Mouse (Mus musculus) layer of hippocampus, adult 9-11 months (tissue): ENCODE results near the gene Sptbn1.
"Not testable (repeated sequence)": the region's sequence is repeated elsewhere in the genome, so short reads cannot be mapped to it uniquely, and the experiment has no call there.

Experiments
- DNase-seq: peaks from one replicate; pipeline ENCODE4 v3.0.0; 2022

The Sptbn1 gene

DNA sequence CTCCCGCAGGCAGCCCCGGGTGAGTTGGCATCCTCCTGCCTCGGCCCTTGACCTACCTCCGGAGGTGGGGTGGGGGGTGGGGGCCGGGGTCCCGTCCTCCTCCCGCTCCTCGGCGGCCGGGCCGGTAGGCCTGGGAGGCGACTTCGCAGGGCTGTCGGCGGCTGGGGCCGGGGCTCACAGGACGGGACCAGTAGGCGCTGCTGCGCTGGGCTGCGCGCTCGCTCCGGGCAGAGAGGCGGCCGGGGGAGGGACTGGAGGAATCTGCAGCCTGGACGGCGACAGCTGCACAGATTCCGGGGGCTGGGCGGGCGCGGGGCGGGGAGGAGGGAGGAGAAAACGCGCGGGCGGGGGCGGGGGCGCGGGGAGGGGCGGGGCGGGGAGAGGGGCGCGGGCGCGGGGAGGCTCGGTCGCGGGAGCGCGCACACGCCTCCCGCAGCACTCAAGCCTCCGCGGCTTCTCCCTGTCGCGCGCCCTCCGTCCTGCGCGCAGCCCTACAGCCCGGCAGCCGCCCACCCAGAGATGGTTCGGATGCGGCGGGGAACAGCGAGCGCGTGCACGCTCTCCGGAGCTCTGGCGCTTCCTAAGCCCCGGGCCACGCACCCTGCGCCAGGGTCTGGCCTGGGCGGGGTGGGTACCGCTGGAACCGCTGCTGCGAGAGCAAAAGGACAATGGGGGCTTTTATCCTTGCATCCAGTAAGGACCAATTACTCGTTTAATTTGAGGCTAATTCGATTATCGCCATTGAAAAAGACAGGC is at the start of gene Sptbn1:
Gene Sptbn1 (minus strand): TSS at position 284 of the 756 bp plus-strand sequence.
- peak; percentile 89 for DNase-seq

DNA sequence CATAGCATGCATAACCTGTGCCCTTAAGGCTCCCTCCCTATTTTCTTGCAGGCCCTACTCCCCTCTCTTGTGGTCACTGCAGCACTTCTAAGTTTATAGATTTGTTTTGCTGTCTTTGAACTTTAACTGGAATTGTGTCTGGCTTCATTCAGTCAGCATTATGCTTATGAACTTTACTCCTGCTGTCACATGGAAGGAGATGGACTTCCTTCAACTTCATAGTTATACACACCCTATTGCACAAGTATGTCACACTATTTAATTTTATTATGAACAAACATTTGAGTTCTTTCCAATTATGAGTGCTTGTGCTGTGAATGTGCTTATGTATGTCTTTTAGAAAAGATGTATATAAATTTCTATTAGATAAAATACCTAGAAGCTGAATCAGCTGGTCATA is 26.3 kb upstream of the Sptbn1 start:
- DNase-seq: no peak

DNA sequence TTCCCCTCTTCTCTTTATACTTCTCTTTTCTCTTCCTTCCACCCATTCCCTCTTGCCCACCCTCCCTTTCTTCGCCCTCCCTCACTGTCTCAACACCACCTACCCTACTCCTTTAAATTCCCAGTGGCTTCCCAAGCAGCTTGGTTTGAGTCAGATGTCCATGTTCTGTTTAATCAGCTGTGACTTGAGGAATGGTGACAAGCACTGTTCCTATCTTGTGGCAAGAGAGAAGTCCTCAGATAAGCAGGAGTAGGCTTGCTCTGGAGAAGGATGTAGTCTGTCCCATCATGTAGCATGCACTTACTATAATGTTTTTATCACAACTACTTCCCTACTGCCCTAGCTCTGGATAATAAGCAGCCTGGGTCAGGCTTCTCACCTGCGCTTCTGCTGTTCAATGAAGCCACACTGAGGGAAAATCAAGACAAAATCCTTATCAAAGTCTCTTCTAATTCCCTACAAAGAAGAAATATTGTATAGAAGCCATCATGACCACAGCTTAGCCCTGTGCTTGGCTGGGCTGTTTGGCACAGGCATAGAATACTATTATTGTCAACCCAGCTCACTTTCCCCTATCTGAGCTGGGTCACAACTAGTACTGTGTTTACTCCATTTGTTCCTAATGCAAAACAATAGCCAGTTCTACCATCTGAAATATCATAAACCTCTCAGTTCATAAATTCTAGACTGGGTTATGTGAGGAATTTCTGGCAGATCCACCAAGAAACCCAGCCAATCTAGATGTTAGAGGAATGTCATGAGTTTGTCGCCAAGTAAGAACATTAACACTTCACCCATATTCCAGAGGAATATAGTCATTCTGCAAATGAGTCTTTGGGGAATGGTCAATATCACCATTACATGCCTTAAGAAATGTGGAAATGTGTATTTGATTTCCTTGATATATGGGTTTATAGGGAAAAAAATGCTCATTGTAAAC is 24.5 kb upstream of the Sptbn1 start:
- no peak for DNase-seq

DNA sequence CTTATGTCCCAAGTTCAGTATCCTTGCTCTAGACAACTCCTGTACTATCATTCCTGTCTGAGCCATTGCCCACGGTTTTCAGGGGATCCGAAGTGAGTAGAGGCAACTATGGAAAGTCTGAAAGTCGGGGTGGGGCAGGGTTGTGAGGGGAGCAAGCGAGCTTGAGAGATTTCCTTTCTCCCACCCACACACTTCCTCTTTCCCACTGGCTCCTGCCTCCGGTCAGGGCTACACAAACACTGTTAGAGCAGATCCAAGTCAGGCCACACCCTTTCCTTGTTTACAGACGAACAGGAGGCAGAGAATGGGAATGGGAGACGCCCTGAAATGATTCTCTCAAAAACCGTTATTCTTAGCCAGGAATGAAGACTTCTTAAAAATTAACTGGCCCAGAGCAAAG is 23.2 kb upstream of the Sptbn1 start:
- DNase-seq: no peak

DNA sequence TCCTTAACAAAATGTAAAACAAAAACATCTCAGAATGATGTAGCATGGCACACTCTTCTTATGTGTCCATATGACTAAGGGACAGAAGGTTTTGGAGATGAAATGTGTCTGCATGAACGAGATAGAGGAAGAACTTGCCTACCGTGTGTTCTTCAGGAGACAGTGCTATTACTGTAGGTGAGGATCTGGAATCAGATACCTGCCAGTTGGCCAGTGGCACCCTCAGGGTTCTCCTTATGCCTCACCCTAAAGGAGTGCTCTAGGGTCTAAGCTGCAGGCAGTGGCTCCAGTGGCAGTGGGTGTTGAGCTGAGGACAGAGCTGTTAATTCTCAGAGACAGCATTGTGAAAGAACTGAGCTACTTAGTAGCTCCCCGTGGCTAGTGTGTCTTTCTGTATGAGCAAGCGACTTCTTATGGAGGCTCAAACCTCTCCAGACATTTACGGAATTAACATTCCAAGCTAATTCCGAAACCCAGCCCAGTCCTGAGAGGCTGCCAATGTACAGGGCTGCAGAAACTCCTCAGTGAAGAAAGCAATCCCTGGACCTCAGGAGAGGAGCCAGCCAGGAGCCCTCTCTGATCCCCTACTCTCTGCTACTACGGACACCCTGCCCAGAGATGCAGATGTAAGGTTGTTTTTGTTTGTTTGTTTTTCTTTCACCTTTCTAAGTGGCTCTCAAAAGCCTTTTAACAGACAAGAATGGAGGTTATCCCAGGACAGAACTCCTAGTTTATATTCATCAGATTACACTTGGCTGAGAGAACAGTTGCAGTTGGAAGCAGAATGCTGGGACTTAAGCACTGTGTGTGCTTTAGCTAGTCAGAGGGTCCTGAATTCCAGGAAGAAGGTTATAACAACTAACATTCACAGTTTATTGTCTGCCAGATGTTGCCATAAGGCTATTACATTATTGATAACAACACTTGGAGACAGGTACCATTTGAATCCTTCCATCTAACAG is 21.8 kb upstream of the Sptbn1 start:
- DNase-seq: no peak

DNA sequence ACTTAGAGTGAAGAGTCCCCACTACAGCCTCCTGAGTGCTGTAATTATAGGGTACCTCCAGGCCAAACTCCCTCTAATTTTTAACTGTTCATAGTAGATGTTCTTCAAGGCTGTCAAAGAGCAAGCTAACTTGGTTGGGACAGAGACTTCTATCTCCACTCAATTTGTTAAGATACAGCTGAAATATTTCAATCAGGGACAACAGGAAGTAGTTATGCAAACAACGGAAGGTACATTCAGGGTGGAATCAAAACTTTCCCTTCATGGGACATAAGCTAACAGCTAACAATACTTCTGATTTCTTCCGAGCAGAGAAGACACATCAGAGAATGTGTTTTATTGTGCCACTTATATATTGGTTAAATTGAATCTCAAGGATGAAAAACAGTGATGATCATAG is 20.1 kb upstream of the Sptbn1 start:
- DNase-seq: no peak

DNA sequence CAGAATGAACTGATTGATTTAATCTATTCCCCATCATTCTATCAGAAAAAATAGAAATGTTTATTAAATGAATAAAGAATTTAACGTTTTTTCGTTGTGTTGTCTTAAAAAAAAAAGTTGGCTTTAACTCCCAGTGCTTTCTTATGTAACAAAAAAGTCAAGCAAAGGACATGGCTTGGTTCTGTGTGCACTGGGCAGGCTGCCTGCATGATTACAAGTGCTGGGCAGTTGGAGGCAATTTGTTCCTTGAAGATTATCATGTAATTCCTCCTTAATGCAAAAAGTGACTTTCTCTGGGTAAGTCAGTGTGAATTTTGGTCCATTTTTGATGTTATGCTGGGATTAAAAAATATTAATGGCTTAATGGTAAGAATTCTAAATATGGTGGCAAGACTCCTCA is 15.7 kb upstream of the Sptbn1 start:
- DNase-seq: no peak

DNA sequence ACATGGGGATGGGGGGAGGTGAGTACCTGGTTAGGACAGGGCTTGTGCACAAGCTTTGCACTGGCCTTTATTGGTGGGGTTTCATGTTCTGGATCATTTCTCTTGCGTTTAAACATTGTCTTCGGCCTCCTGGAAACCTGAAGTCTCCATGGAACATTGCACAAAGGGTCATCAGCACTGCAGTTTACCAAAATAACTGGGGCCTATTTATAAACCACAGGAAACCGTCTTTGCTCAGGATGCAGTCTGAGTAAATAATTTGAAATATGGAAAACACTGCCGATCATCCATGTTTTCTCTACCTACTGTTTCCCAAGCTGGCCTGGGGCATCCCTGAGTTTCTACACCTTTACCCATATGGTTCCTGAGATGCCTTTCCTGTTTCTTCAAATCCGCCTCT is 13.1 kb upstream of the Sptbn1 start:
- no peak for DNase-seq

DNA sequence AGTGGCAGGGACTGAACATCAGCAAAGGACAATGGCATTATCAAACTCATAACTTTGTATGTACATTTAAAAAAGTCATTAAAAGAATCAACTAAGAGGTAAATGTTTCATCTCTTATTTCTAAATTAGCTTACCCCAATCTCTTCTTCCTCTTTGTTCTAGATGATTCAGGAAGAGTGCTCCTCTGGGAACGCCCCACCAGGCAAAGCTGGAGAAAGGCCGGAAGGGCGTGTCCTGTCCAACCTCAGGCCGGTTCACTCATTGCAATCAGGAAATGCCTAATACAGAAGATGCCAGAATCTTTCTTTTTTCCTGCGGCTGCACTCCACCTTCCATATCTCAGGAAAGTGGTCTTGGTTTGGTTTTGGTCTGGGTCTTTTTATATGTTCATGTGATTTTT is 11.3 kb upstream of the Sptbn1 start:
- DNase-seq: no peak

DNA sequence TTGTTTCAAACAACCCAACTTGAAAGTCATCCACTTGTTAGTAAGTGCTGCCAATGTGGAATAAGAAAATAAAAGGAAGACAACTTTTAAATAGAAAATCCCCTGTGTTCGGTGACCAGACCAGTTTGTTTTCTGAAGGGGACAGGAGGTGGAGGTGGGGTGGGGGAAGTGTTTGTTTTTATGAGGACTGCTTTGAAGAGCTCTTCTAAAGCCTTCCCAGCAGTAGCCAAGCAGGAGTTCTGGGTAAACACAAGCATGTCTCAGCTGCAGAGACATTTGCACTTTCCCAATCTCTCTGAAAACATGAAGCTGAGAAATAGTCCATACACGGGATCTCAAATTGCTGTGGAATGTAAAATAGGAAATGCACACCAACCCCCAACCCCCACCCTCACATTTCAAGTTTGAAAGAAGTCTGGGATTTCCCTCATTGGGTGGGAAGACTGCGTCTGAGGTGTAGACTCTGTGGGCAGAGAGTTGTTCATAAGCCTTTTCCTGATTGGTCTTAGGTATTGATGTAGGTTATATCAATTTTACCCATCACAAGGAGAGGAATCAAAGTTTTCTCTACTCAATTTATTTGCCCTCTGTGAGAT is 7.6 kb upstream of the Sptbn1 start:
- no peak for DNase-seq

DNA sequence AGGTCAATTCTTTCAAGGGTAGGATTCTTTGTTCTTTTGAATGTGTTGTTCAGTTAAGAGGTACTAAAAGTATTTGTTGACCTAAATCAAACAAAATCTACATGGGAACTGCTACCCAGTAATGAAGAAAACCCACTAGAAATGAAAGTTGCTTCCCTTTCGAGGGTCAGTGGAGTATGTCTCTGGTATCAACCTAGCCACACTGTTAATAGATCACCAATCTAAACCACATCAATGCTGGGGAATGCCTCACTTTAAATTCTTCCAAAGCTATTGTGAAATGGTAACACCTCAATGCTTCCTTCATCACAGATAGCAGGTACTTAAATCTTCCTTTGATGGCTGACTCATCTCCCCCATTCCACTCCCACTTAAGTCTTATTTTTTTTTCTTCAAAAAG is 1.5 kb upstream of the Sptbn1 start:
- DNase-seq: no peak

DNA sequence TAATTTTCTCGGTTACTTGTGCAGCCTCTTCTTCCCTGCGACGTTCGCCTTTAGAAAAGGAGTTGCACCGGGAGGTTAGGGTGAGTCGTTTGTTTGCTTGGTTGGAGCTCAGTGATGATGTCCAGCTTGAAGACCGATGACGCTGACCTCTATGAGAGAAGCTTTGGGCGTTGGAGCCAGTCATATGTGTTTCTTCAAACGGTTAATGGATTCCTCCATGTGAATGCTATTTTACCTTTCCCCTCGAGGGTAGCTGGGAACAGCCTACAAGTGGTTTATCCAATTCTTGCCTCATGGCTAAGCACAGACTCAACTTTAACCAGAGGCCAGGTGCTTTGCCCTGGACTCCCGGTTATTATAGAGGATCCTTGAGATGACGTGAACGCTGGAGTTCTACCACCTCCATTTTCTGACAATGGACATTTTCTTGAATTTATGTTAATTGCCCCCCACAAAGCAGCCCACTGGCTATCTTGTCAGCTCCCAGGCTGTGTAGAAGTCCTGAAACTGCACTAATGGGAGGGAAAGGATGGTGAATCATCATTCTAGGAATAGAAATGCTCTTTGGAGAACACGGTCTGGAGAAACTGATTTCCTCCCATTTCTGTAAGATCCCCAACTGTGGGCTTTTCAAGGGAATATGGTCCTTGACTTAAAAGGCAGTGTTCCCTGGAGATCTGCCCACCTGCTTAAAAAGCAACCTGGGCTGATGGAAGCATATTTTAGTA is 837 bp upstream of the Sptbn1 start:
- no peak for DNase-seq

DNA sequence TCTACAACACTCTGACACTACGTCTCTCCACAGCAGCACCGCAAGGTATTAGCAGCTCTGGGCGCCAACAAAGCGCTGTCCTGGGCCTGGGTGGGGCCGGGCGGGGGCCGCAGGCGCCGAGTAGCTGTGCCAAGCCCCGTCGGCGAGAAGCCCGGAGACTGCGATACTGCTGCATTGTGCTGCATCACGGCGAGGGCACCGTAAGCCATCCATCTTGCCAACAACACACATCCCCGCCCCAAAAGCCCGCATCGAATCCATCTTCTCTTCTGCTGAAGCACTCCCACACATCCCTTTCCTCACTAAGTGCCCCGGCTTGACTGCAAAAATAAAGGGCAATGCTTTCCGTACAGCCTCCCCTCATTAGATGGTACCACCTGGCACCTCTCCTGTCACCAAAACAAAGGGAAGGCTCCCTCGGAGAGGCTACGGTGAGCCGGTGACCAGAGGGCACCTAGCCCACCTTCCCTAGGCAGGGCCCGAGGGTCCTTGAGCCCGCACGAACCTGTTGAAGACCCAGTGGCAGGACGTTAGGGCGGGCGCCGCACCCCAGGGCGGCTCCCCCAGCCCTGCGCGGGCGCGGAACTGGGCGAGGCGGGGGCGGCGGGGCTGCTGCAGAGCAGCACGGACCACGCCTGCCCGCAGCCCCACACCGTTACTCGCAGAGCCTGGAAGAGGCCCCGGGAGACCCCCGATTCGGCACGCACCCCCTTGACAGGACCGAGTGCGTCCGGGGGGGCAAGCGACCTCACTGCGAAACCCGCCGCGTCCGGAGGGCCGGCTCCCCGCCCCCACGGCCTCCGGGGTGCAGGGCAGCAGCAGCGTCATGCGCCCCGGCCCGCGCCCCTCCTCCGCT is 711 bp downstream of the Sptbn1 start:
- peak; percentile 81 for DNase-seq

DNA sequence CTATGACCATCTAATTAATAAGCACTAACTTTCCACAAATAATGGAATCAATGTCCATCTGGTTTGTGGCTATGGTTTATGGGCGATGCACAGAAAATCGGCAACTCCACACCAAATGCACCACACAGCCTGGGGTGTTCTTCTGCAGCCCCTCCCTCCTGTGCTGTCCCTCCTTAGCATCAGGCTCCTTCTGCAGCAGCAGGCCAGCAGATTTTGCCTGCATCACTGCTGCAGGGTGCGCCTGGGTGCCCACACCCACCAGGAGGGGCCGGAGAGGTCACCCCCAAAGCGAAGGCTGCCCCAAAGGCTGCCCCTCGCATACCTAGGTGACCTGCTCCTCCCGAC is 1.3 kb downstream of the Sptbn1 start:
- no peak for DNase-seq

DNA sequence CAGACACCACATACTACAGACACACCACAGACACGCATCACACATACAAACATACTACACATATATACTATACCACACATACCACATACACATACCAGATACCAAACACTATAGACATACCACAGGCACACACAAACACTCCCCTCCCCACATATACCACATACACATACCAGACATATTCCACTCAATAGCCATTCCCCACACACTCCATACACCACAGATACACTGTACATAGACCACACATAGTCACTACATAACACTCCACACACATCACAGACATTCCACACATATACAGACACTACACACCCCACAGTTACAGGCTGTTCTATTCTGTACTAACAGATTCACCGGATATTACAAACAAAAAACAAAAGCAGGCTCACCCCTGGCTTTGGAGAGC is 2.3 kb downstream of the Sptbn1 start:
- no peak for DNase-seq

DNA sequence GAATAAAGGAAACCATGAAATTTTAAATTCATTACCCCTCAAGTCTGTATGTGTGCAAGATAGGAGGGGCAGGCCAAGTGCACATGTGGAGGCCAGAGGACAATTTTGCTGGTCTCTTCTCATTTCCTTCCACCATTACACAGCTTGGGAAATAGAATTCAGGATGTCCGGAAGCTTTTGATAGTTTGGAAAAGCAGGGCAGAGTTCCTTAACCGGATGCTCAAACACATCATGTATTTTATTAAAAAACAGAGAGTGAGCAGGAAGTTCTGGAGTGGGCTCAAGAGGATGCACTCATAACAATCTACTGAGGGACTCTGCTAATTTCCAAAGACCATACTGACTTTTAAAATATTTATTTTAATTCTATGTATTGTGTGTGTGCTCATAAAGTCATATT is 4.3 kb downstream of the Sptbn1 start:
- no peak for DNase-seq

DNA sequence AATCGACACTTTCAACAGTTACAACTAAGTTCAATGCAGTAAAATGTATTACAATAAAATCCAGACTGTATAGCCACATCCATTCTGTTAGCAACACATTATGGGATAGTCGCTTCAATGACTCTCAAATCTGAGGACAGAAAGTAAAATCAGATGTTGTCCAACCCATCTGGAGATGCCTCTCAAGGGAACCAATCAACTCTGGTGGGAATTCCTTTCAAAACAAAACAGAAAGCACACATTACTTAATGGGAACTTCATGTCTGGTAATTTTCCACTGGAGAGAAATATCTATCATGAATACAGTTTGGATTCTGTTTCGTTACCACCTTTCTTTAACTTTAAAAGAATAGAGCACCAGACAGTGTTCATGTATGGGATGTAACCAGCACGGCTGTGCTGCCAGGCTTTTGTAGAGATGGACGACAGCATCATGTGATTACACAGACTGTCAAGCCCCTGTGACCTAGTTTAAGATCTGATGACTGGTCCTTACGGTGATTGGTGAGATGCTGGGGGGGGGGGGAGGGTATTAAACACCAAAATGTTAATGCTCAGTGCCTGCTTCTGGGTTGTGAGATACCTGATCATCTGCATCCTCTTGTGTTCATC is 9.1 kb downstream of the Sptbn1 start:
- DNase-seq: no peak

DNA sequence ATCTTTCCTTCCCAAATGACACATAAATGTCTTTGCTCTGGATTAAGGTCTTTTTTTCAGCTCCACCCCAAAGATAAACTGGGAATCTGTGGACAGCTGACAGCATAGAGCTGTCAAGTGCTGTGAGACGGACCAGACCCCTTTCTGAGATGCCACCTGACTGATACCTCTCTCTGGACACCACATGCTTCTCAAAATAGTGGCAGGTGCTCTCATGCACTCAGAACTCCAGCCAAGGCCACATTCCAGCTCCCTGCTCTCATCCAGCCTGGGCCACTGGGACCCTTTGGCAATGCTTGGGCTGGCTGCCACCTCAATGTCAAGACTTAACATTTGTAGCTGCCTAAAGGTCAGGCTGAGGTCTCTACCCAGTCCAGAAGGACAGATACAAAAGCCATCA is 10.2 kb downstream of the Sptbn1 start:
- no peak for DNase-seq

DNA sequence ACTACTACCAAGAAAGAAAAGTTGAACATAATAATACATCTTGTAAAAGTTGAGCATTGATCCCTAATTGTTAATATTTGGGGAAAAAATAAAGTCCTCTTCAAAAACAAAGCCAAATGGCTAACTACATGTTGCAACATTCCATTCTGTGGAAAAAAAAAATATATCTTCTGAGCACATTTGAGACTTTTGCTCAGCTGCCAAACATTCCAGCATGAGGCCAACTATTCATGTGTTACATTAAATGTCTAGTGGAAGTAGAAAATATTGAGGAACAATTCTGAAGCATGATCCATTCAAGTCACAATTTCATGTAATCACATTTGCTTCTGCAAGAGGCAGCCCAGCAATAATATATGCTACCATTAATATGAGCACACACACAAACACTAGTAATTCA is 10.9 kb downstream of the Sptbn1 start:
- DNase-seq: no peak

DNA sequence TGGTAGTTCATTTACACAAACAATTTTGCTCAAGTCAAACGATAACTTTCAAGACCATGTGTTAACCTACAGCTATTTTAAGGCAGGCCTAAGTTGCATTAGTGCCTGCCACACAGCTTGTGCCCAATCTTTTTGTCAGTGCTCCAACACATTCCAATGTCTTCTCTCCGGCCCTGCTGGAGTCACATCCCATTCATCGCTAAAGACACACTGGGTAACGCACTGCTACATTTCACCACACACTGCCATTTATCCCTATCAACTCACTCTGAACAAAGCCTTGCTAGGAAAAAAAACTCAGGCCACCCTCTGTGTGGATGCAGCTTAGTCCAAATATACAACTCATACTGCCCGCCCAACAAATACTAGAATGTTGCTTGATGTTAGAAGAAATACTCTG is 11.5 kb downstream of the Sptbn1 start:
- no peak for DNase-seq

DNA sequence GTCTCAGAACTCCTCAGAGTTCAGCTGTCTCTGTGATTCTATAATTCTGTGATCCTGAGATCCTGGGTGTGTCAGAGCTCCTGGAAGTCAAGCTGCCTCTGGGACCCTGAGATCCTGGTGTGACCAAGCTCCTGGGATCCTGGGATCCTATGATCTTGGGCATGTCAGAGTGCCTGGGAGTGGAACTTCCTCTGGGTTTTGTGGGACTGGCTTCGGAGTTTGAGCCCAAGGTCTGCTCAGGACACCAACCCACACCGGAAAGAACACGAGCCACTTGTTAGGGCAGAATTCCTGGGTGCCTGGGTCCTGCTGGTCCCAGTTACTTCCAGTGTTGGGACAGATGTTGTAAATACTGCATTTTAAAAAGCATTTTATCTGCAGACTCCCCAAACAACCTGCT is 12.8 kb downstream of the Sptbn1 start:
- not testable (repeated sequence) for DNase-seq
